Mouse (Mus musculus): ENCODE results near the gene Gm10644. TPM values are rescaled to one million over a fixed set of nuclear protein-coding genes. Genes with fewer than 3 reads are reported as not detected.
A peak's percentile ranks its signal among the peaks of the same experiment; 100 is the strongest.

The Gm10644 gene
- total RNA-seq, 2 experiments from 2014 or later: 0.43 to 0.47 TPM

- DNase-seq: no peak
Observed at GRCm38 (mm10) chr8:83980250-83980649, 25.2 kb upstream of the Gm10644 start.

- no peak for DNase-seq
Observed at GRCm38 (mm10) chr8:83978200-83978599, 23.2 kb upstream of the Gm10644 start.

- no peak for DNase-seq
Observed at GRCm38 (mm10) chr8:83977646-83978045, 22.6 kb upstream of the Gm10644 start.

GRCm38 (mm10) chr8:83976779-83977350, 21.9 kb upstream of the Gm10644 start:
- DNase-seq: no peak

GRCm38 (mm10) chr8:83976101-83976630, 21.2 kb upstream of the Gm10644 start:
- no peak for DNase-seq

- no peak for DNase-seq
Observed at GRCm38 (mm10) chr8:83974521-83974920, 19.5 kb upstream of the Gm10644 start.

GRCm38 (mm10) chr8:83973161-83974031, 18.4 kb upstream of the Gm10644 start:
- peak in 1 of 2 experiments; percentile 31 for DNase-seq

GRCm38 (mm10) chr8:83972150-83973120, 17.4 kb upstream of the Gm10644 start, which contains the start of gene Prkaca:
Gene Prkaca (plus strand): TSS chr8:83972993.
- DNase-seq: peak; percentile 99

- no peak for DNase-seq
Observed at GRCm38 (mm10) chr8:83971661-83972060, 16.7 kb upstream of the Gm10644 start.

GRCm38 (mm10) chr8:83971121-83971520, 16.1 kb upstream of the Gm10644 start:
- no peak for DNase-seq

- no peak for DNase-seq
Observed at GRCm38 (mm10) chr8:83967701-83968100, 12.7 kb upstream of the Gm10644 start.

- DNase-seq: no peak
Observed at GRCm38 (mm10) chr8:83964015-83964765, 9.2 kb upstream of the Gm10644 start.

GRCm38 (mm10) chr8:83956789-83957188, 1.8 kb upstream of the Gm10644 start:
- no peak for DNase-seq

- DNase-seq: no peak
Observed at GRCm38 (mm10) chr8:83955958-83956218, 883 bp upstream of the Gm10644 start.

GRCm38 (mm10) chr8:83954749-83955105, 278 bp downstream of the Gm10644 start:
- no peak for DNase-seq

- DNase-seq: no peak
Observed at GRCm38 (mm10) chr8:83945540-83945939, 9.5 kb downstream of the Gm10644 start.

- DNase-seq: no peak
Observed at GRCm38 (mm10) chr8:83942446-83942845, 12.6 kb downstream of the Gm10644 start.

- DNase-seq: no peak
Observed at GRCm38 (mm10) chr8:83941066-83941677, 13.8 kb downstream of the Gm10644 start.

- DNase-seq: no peak
Observed at GRCm38 (mm10) chr8:83938330-83938729, 16.7 kb downstream of the Gm10644 start.

- no peak for DNase-seq
Observed at GRCm38 (mm10) chr8:83937645-83938044, 17.4 kb downstream of the Gm10644 start.

- DNase-seq: no peak
Observed at GRCm38 (mm10) chr8:83935435-83935834, 19.6 kb downstream of the Gm10644 start.

- no peak for DNase-seq
Observed at GRCm38 (mm10) chr8:83934994-83935393, 20.0 kb downstream of the Gm10644 start.

All from layer of hippocampus, postnatal 36 days (tissue).